Mouse (Mus musculus) embryonic facial prominence, embryonic 12.5 days (tissue): ENCODE measurements around the gene Srek1. TPM values are rescaled to one million over a fixed set of nuclear protein-coding genes. Genes with fewer than 3 reads are reported as not detected.

Experiments
- ATAC-seq: fragments of 200-750 bp; cut with Nextera tagmentation; 2 replicates; pipeline ENCODE4 v1.8.0; 2017; ENCODE audit not compliant: insufficient number of reproducible peaks, insufficient read depth, low FRiP score, low TSS enrichment
- H3K27ac ChIP-seq: fragments of 300-500 bp; sonication (generic); 2 replicates; pipeline ENCODE4 v1.5.1; 2016; ENCODE audit warnings: mild to moderate bottlenecking
- H3K27me3 ChIP-seq: fragments of 300-500 bp; sonication (generic); 2 replicates; pipeline ENCODE4 v1.6.1; 2016; ENCODE audit warnings: mild to moderate bottlenecking, moderate library complexity
- H3K36me3 ChIP-seq: fragments of 300-500 bp; sonication (generic); 2 replicates; pipeline ENCODE4 v1.6.1; 2016; ENCODE audit warnings: mild to moderate bottlenecking
- H3K4me1 ChIP-seq: fragments of 300-500 bp; sonication (generic); 2 replicates; pipeline ENCODE4 v1.6.1; 2016
- H3K4me2 ChIP-seq: fragments of 300-500 bp; sonication (generic); replicated peaks from 2 replicates; pipeline ENCODE4 v1.6.1; 2016; ENCODE audit warnings: mild to moderate bottlenecking, moderate library complexity
- H3K4me3 ChIP-seq: fragments of 300-500 bp; sonication (generic); 2 replicates; pipeline ENCODE4 v1.5.1; 2016; ENCODE audit warnings: mild to moderate bottlenecking
- H3K9ac ChIP-seq: fragments of 300-500 bp; sonication (generic); 2 replicates; pipeline ENCODE4 v1.6.1; 2016; ENCODE audit warnings: mild to moderate bottlenecking, moderate library complexity
- H3K9me3 ChIP-seq: fragments of 300-500 bp; sonication (generic); 2 replicates; pipeline ENCODE4 v1.6.1; 2016; ENCODE audit warnings: mild to moderate bottlenecking, moderate library complexity
- WGBS: fragments of 180-500 bp; shearing (Covaris S2); methylation state at CpG from one replicate; pipeline ENCODE4 v1.1.7; 2016; 5-methylcytosine and 5-hydroxymethylcytosine counted together
- polyA plus RNA-seq: library from polyadenylated mRNA; unstranded; fragments of >200 nt; fragmentation: Nextera tagmentation; extraction: Ambion mirVana; gene quantifications from 2 replicates; pipeline ENCODE4 v1.2.1, GENCODE M21; 2016

Srek1 gene
- polyA plus RNA-seq, 1 experiment from 2014 or later: 111 TPM

DNA sequence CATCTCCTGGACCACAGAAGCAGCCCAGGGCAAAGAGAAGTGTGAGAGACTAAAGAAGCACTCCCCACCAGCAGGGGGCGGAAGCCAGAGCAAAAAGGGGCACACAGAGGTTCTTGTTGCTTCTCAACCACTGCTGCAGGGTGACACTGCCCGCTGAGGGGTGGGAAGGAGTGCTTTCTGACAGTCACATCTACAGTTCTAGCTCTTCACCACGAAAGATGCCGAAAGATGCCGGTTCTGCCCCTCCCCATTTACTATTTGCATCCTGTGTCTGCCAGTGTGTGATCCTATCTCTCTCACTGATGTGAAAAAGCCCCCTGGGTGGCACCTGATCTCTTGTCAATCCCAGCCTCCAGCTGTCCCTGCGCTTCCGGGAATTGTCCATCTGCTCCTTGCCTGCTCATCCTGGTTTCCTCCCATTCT, 64.0 kb downstream of the Srek1 start:
- Histone ChIP-seq H3K27me3 (0 out of 2 replicates have a peak, but pooled peaks cover 3% of the 10 kb centered on the region), H3K36me3 (no peaks in the 10 kb centered on the region), H3K9ac (no peak overlapping the region), H3K4me3 (no peak overlapping the region), H3K27ac (peak overlapping the region; percentile 78; the same call in 1 of the 2 replicates), H3K9me3 (no peaks in the 10 kb centered on the region), H3K4me1 (0 out of 2 replicates have a peak, but pooled peaks cover 6% of the 10 kb centered on the region), H3K4me2 (no peak overlapping the region)
- ATAC-seq: no peak
- 60% methylated on average over 7 of the region's 7 CpGs for WGBS

DNA sequence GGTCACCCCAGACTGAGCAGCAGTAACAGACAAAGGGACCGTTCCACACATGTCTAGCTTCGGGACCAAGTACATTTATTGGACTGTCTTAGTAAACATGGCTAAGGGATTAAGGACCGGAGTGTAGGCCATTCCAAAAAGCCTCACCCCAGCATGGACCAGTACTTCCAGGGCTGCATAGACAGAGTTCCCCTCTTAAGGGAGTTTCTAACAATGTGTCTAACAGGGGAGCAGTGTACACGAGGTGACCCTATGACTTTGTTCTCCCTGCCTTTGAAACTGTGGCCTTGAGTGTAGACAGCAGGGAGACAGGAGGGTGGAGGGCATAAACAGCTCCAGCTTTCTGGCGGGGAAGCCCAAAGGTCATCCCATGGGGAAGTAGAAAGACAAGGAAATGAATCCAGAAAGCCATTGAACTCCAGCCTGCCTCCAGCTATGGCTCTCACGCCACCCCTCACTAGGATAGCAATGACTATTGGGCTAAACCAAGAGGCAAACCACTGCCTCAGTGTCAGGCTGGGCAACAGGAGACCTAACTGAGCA, 68.9 kb downstream of the Srek1 start:
- H3K27me3 ChIP-seq: 0 out of 2 replicates have a peak, but pooled peaks cover 3% of the 10 kb centered on the region
- H3K4me3 ChIP-seq: no peak overlapping the region
- H3K27ac ChIP-seq: no peak overlapping the region
- no peak overlapping the region for H3K4me2 ChIP-seq
- no peak overlapping the region for H3K9ac ChIP-seq
- no peaks in the 10 kb centered on the region for H3K36me3 ChIP-seq
- 66% methylated on average over 6 of the region's 6 CpGs for WGBS
- ATAC-seq: no peak
- H3K9me3 ChIP-seq: no peaks in the 10 kb centered on the region
- peaks cover under 1% of the 10 kb centered on the region; the same call in 1 of the 2 replicates for H3K4me1 ChIP-seq

DNA sequence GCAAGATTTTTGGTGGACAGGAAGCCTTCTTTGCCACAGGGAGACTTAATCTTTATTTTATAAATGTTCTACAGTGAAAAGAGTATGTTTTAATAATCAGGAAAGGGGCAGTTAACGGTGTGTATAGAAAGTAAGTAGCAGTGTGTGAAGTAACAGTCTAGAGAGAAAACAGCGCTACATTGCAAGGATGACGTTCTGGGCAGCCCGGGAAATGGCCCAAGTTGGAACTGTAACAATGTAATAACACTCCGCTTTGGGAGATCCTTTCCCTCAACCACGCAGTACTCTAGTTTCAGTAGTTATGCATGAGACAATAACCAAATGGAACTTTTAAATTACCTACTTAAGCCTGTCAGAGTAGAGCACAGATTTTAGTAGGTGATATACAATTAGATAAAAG, 70.6 kb downstream of the Srek1 start:
- ATAC-seq: no peak
- H3K9ac ChIP-seq: no peak overlapping the region
- WGBS: 57% methylated on average over 6 of the region's 6 CpGs
- no peak overlapping the region for H3K4me3 ChIP-seq
- H3K9me3 ChIP-seq: no peaks in the 10 kb centered on the region
- H3K27ac ChIP-seq: no peak overlapping the region
- H3K4me1 ChIP-seq: no peaks in the 10 kb centered on the region; the same call in 1 of the 2 replicates
- 0 out of 2 replicates have a peak, but pooled peaks cover 3% of the 10 kb centered on the region for H3K27me3 ChIP-seq
- H3K36me3 ChIP-seq: no peaks in the 10 kb centered on the region
- H3K4me2 ChIP-seq: no peak overlapping the region

DNA sequence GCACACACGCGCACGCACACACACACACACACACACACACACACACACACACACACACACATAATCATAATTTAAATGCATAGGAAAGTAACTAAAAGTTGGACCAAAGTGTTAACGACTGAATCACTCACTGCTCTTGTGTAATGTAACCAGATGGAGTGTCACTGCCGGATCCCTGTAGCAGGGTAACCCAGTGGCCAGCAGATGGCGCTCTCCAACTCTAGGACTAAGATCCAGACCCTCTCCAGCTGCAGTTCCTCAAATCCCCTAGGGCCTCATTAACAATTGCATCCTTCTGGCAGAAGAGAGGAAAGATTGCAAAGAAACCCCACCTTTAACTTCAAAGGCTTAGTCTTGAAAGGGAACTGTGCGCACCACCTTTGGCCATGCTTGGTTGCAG, 71.0 kb downstream of the Srek1 start:
- peak; percentile 71; the same call in 1 of the 2 replicates for ATAC-seq
- no peak overlapping the region for H3K9ac ChIP-seq
- H3K9me3 ChIP-seq: no peaks in the 10 kb centered on the region
- WGBS: 36% methylated on average over 7 of the region's 7 CpGs
- H3K4me1 ChIP-seq: no peaks in the 10 kb centered on the region; the same call in 1 of the 2 replicates
- H3K27ac ChIP-seq: no peak overlapping the region
- no peak overlapping the region for H3K4me2 ChIP-seq
- H3K4me3 ChIP-seq: no peak overlapping the region
- H3K36me3 ChIP-seq: no peaks in the 10 kb centered on the region
- 0 out of 2 replicates have a peak, but pooled peaks cover 3% of the 10 kb centered on the region for H3K27me3 ChIP-seq

- H3K27ac ChIP-seq: no peak overlapping the region
- no peaks in the 10 kb centered on the region; the same call in 1 of the 2 replicates for H3K4me1 ChIP-seq
- no peak for ATAC-seq
- no peaks in the 10 kb centered on the region for H3K9me3 ChIP-seq
- 85% methylated on average over 3 of the region's 3 CpGs for WGBS
- no peak overlapping the region for H3K9ac ChIP-seq
- H3K4me3 ChIP-seq: no peak overlapping the region
- H3K36me3 ChIP-seq: no peaks in the 10 kb centered on the region
- 0 out of 2 replicates have a peak, but pooled peaks cover 3% of the 10 kb centered on the region for H3K27me3 ChIP-seq
- no peak overlapping the region for H3K4me2 ChIP-seq
Measured at GRCm38 (mm10) chr13:103702266-103702665, 72.1 kb downstream of the Srek1 start.

- 68% methylated on average over 2 of the region's 2 CpGs for WGBS
- ATAC-seq: no peak
- H3K27ac ChIP-seq: no peak overlapping the region
- no peaks in the 10 kb centered on the region; the same call in 1 of the 2 replicates for H3K4me1 ChIP-seq
- H3K27me3 ChIP-seq: no peaks in the 10 kb centered on the region
- no peak overlapping the region for H3K4me3 ChIP-seq
- H3K4me2 ChIP-seq: no peak overlapping the region
- no peaks in the 10 kb centered on the region for H3K9me3 ChIP-seq
- no peak overlapping the region for H3K9ac ChIP-seq
- no peaks in the 10 kb centered on the region for H3K36me3 ChIP-seq
Measured at GRCm38 (mm10) chr13:103700752-103701151, 73.7 kb downstream of the Srek1 start.

DNA sequence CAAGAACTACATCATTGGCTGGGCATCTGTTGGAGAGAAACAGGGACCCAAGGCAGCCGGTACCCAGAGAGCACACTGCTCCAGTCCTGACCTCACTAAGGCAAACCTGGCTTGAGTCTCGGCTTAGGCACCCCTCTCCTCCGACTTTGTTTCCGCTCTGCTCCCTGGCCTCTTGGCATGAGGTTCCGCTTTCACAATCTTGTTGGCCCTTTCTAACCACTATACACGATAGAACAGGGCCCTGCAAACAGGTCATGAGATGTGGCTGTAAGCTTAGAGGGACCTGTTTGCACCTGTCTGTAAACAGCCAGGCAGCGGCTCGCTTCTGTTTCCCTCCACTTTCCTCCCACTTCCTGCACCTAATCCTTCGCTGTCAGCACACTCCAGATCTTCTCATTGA, 76.4 kb downstream of the Srek1 start:
- H3K9me3 ChIP-seq: no peaks in the 10 kb centered on the region
- no peaks in the 10 kb centered on the region for H3K27me3 ChIP-seq
- no peaks in the 10 kb centered on the region for H3K4me1 ChIP-seq
- H3K36me3 ChIP-seq: no peaks in the 10 kb centered on the region
- WGBS: 69% methylated on average over 9 of the region's 9 CpGs
- H3K4me3 ChIP-seq: no peak overlapping the region
- no peak overlapping the region for H3K9ac ChIP-seq
- no peak for ATAC-seq
- no peak overlapping the region for H3K4me2 ChIP-seq
- H3K27ac ChIP-seq: no peak overlapping the region

DNA sequence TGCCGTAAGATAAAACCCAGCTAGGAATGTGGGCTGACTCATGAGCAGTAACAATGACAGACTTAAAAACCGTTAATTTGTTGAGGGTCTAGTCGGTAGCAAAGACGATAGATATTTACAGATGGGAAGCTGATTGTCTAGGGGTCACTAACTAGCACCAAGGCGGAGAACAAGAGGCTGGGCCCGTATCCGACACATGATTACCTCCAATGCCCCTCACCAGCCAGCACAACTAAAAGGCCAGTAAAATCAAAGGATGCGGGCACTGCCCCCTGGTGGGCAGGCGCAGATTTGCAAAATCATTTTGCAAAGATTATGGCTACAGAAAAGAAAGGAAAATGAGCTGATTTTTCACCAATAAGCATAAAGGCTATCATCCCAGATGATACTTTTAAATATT, 78.2 kb downstream of the Srek1 start:
- H3K27me3 ChIP-seq: no peaks in the 10 kb centered on the region
- WGBS: 37% methylated on average over 9 of the region's 9 CpGs
- no peak overlapping the region for H3K9ac ChIP-seq
- H3K27ac ChIP-seq: no peak overlapping the region
- no peak for ATAC-seq
- no peak overlapping the region for H3K4me3 ChIP-seq
- no peak overlapping the region for H3K4me2 ChIP-seq
- H3K9me3 ChIP-seq: no peaks in the 10 kb centered on the region
- H3K36me3 ChIP-seq: no peaks in the 10 kb centered on the region
- no peaks in the 10 kb centered on the region for H3K4me1 ChIP-seq

GRCm38 (mm10) chr13:103695456-103695855, 79.0 kb downstream of the Srek1 start:
- Histone ChIP-seq H3K27ac (no peak overlapping the region), H3K4me1 (no peaks in the 10 kb centered on the region), H3K27me3 (no peaks in the 10 kb centered on the region)

More at GRCm38 (mm10) chr13:103695456-103695855, 79.0 kb downstream of the Srek1 start:
- H3K9ac ChIP-seq: no peak overlapping the region
- H3K4me3 ChIP-seq: no peak overlapping the region
- 73% methylated on average over 6 of the region's 6 CpGs for WGBS
- no peaks in the 10 kb centered on the region for H3K9me3 ChIP-seq
- H3K4me2 ChIP-seq: no peak overlapping the region
- no peaks in the 10 kb centered on the region for H3K36me3 ChIP-seq
- ATAC-seq: no peak

Other genes with a start within 250 kb of the Srek1 start
- 28.4 and 29.8 TPM in 2 replicates for gene Erbin, start 145.9 kb upstream of the Srek1 start, polyA plus RNA-seq